In genomic region chr12:109749711-109750243, GRCm38 (mm10) we compare ENCODE assay signal across 8 mouse cellular contexts.
DNase-seq lines count a peak whose midpoint lies in the region; ATAC-seq and TF ChIP-seq lines count a peak whose summit lies in the region.

No protein-coding gene starts in this region.

- 0 out of 2 replicates have a peak, but pooled peaks cover 5% of the 10 kb centered on the region for H3K27me3 ChIP-seq in forebrain, embryonic 10.5 days (ENCODE audit: poor library complexity, severe bottlenecking)
- no peaks in the 10 kb centered on the region for H3K27me3 ChIP-seq in heart, embryonic 15.5 days
- H3K27me3 ChIP-seq in lung, postnatal 0 days (replicated peaks; ENCODE audit: insufficient read depth, low read length) = no peaks in the 10 kb centered on the region

- no peak overlapping the region for H3K27ac ChIP-seq in ES-E14 (ENCODE audit: insufficient read depth, low read depth, low read length, poor library complexity, severe bottlenecking)
- H3K27ac ChIP-seq in forebrain, embryonic 10.5 days = peak overlapping the region; percentile 80
- no peak overlapping the region for H3K27ac ChIP-seq in heart, embryonic 15.5 days
- no peak overlapping the region for H3K27ac ChIP-seq in lung, postnatal 0 days (ENCODE audit: low read length)

- 11% methylated on average over 14 of the region's 14 CpGs for WGBS in forebrain, embryonic 10.5 days
- WGBS in heart, embryonic 15.5 days = 12% methylated on average over 14 of the region's 14 CpGs
- WGBS in lung, postnatal 0 days = 6% methylated on average over 13 of the region's 14 CpGs

- no peaks in the 10 kb centered on the region for H3K9me3 ChIP-seq in ES-E14 (ENCODE audit: control insufficient read depth, insufficient read depth, low read depth, low read length)
- no peaks in the 10 kb centered on the region for H3K9me3 ChIP-seq in forebrain, embryonic 10.5 days
- no peaks in the 10 kb centered on the region for H3K9me3 ChIP-seq in heart, embryonic 15.5 days (replicated peaks)
- no peaks in the 10 kb centered on the region for H3K9me3 ChIP-seq in lung, postnatal 0 days (ENCODE audit: low read length)

- H3K36me3 ChIP-seq in ES-E14 (ENCODE audit: control insufficient read depth, insufficient read depth, low read length, poor library complexity, severe bottlenecking) = peaks cover 18% of the 10 kb centered on the region; the same call in 1 of the 2 replicates
- peaks cover 50% of the 10 kb centered on the region for H3K36me3 ChIP-seq in forebrain, embryonic 10.5 days (replicated peaks)
- H3K36me3 ChIP-seq in heart, embryonic 15.5 days = no peaks in the 10 kb centered on the region
- H3K36me3 ChIP-seq in lung, postnatal 0 days (ENCODE audit: insufficient read depth, low read length) = no peaks in the 10 kb centered on the region

- TF ChIP-seq CTCF in brain, embryonic 14.5 days (IDR thresholded peaks at IDR 0.05; ENCODE audit: borderline replicate concordance, extremely low read depth, insufficient read depth, insufficient read length) = peak; percentile 79
- TF ChIP-seq CTCF in lung, postnatal 0 days (IDR thresholded peaks at IDR 0.05) = peak; percentile 57

- in situ Hi-C loops in ES-E14 (cut with MboI; ENCODE audit: low sequenced_read_pairs in 2 of 2, unreplicated experiment in 2 of 2) = loop anchor here in 1 of 2 experiments (25.0 kb wide), 1 partner anchor 213 kb away; no protein-coding TSS in a partner anchor

- H3K9ac ChIP-seq in ES-E14 (ENCODE audit: insufficient read depth, low read depth, low read length, poor library complexity, severe bottlenecking) = no peak overlapping the region
- no peak overlapping the region for H3K9ac ChIP-seq in heart, embryonic 15.5 days
- H3K9ac ChIP-seq in lung, postnatal 0 days (replicated peaks; ENCODE audit: low read depth) = no peak overlapping the region

- DNase-seq in ES-E14 (ENCODE audit: low read depth, low spot score) = peak; percentile 7
- peak; percentile 89 for DNase-seq in brain, embryonic 14.5 days (ENCODE audit: low read depth)
- peak; percentile 64 for DNase-seq in forebrain, embryonic 10.5 days (ENCODE audit: extremely low spot score, low spot score)
- peak; percentile 45 to 66 for DNase-seq in layer of hippocampus, postnatal 10 days (ENCODE audit: low spot score in 2 of 2)
- DNase-seq in lung, postnatal 0 days (ENCODE audit: low spot score) = peak; percentile 76
- DNase-seq in right cerebral cortex, adult 2 months (ENCODE audit: low spot score in 2 of 2) = peak; percentile 83 to 86
- no peak for DNase-seq in spleen, postnatal 36 days (ENCODE audit: low spot score in 2 of 2)

- H3K4me2 ChIP-seq in heart, embryonic 15.5 days = peak overlapping the region; percentile 65
- H3K4me2 ChIP-seq in lung, postnatal 0 days (replicated peaks; ENCODE audit: low read depth, low read length) = peak overlapping the region; percentile 33; the same call in 1 of the 2 replicates

- peak; percentile 54 for ATAC-seq in heart, embryonic 15.5 days (replicated peaks; ENCODE audit: insufficient number of reproducible peaks, insufficient read depth, low FRiP score, low read depth)
- ATAC-seq in lung, postnatal 0 days = peak; percentile 82

- TF ChIP-seq EP300 in lung, postnatal 0 days (IDR thresholded peaks at IDR 0.05) = no peak

- peak overlapping the region; percentile 39 to 58; a peak in 2 of 4 replicates for H3K4me3 ChIP-seq in ES-E14 (ENCODE audit: insufficient read depth in 1 of 2, low read depth in 1 of 2, low read length in 2 of 2, poor library complexity in 1 of 2, severe bottlenecking in 1 of 2)
- H3K4me3 ChIP-seq in forebrain, embryonic 10.5 days = peak overlapping the region; percentile 44
- peak overlapping the region; percentile 27 for H3K4me3 ChIP-seq in heart, embryonic 15.5 days
- H3K4me3 ChIP-seq in lung, postnatal 0 days (ENCODE audit: low read depth, low read length) = no peak overlapping the region

- no peak for TF ChIP-seq POLR2A in brain, embryonic 14.5 days (IDR thresholded peaks at IDR 0.05; ENCODE audit: borderline replicate concordance, extremely low read depth, insufficient read depth, insufficient read length, poor library complexity, severe bottlenecking)

- H3K4me1 ChIP-seq in ES-E14 (ENCODE audit: control insufficient read depth in 2 of 2, insufficient read depth in 2 of 2, low read length in 2 of 2, poor library complexity in 1 of 2) = peaks cover 0 to 7% of the 10 kb centered on the region in 2 experiments; a peak in 1 of 4 replicates
- H3K4me1 ChIP-seq in forebrain, embryonic 10.5 days = peaks cover 31% of the 10 kb centered on the region
- H3K4me1 ChIP-seq in heart, embryonic 15.5 days (replicated peaks) = peaks cover 11% of the 10 kb centered on the region
- H3K4me1 ChIP-seq in lung, postnatal 0 days (ENCODE audit: insufficient read depth, low read depth, low read length) = no peaks in the 10 kb centered on the region

TF ChIP-seq in ES-E14, 5 proteins besides CTCF, POLR2A, EP300 and RAD21:
- no peak for TF ChIP-seq ZC3H11A (IDR thresholded peaks at IDR 0.05; ENCODE audit: borderline replicate concordance, low read depth, low read length)
- no peak for TF ChIP-seq CHD2 (IDR thresholded peaks at IDR 0.05; ENCODE audit: low read depth, low read length)
- no peak for TF ChIP-seq ZNF384 (IDR thresholded peaks at IDR 0.05; ENCODE audit: low read depth, low read length)

Comparison
In these comparisons a context has a peak if more than half of its experiments do, and no peak if none do; other contexts are left out.
1. DNase-seq: peak in ES-E14 (single experiment), brain, embryonic 14.5 days (single experiment), forebrain, embryonic 10.5 days (single experiment), layer of hippocampus, postnatal 10 days (2 of 2), lung, postnatal 0 days (single experiment) and right cerebral cortex, adult 2 months (2 of 2); none in spleen, postnatal 36 days (0 of 2).